Mouse (Mus musculus): ENCODE data around the gene Rpl36.

Rpl36 gene

GRCm38 (mm10) chr17:56647546-56647945, 34.3 kb downstream of the Rpl36 start:
- no peak for DNase-seq (ENCODE audit: low read depth, low spot score)

- DNase-seq (ENCODE audit: low read depth, low spot score), result peak; percentile 78
Measured at GRCm38 (mm10) chr17:56651801-56652200, 38.6 kb downstream of the Rpl36 start.

DNA sequence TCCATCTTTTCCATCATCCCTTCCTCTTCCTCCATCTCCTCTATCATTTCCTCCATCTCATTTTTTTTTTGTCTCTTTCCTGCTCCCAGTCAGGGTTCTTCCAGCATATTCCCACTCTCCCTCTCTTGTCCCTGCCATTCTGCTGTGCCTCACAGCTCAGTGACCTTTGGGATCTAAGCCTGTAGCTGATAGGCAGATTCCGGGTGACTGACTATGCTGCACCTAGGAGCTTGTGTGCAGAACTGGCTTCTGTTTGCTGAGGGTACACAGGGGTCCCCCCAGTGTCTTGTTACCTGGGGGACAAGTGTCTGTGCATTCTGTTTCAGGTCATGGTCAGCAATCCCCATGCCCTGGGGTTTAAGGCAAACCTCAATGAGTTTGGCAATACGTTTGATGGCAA, 41.6 kb downstream of the Rpl36 start:
- no peak for DNase-seq (ENCODE audit: low read depth, low spot score)

- DNase-seq (ENCODE audit: low read depth, low spot score), result no peak
Measured at GRCm38 (mm10) chr17:56655311-56655710, 42.1 kb downstream of the Rpl36 start.

GRCm38 (mm10) chr17:56656171-56656570, 43.0 kb downstream of the Rpl36 start:
- DNase-seq (ENCODE audit: low read depth, low spot score), result no peak

DNA sequence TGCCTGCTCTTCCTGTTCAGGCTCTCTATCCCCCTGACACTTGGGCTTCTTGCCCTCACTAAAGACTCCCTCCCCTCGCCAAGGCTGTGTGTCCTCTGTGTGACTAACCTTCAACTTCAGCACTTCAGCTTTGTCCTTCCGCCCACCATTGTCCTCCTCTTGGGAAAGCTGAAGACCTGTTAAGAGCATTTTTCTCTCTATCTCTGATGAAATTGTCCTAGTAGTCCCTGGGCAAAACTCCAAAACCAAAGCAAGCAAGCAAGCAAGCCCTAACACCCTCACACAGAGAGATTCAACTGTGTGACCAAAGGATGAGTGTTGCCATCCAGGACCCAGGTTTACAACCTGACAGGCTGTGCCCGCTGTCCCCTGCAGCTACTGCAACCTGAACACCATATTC, 50.4 kb downstream of the Rpl36 start:
- no peak for DNase-seq (ENCODE audit: low read depth, low spot score)
